ENCODE assay signal across 16 mouse cellular contexts in genomic region chr7:89269826-89270225, GRCm38 (mm10).
"Had no signal": no experiment of that assay in that cellular context is flagged by ENCODE, and none has a peak within 500 bp of the region (broad histone marks: within the 10 kb centered on the region; RNA-seq: fewer than 3 reads in every experiment).

No protein-coding gene starts in this region.

- H3K4me2 ChIP-seq: liver, embryonic 11.5 days; lung, embryonic 15.5 days; midbrain, embryonic 11.5 days had no signal

- H3K4me1 ChIP-seq: lung, embryonic 15.5 days had no signal

- H3K27me3 ChIP-seq: lung, embryonic 15.5 days had no signal

- H3K9ac ChIP-seq: liver, embryonic 14.5 days; lung, embryonic 15.5 days had no signal

- H3K4me3 ChIP-seq: left cerebral cortex, adult 2 months; lung, embryonic 15.5 days had no signal

- DNase-seq: kidney, adult 18-20 months; kidney, postnatal 25 days; layer of hippocampus, postnatal 36 days; lung, adult 18-20 months; midbrain, embryonic 14.5 days; spleen, adult 18-20 months; thymus, adult 2 months; thymus, postnatal 14 days; thymus, postnatal 4 days had no signal

- H3K9me3 ChIP-seq: lung, embryonic 15.5 days had no signal

- H3K27ac ChIP-seq: kidney, postnatal 0 days; left cerebral cortex, adult 2 months; liver, embryonic 14.5 days; lung, embryonic 15.5 days; stomach, postnatal 0 days had no signal
